ENCODE assay signal across 15 mouse cellular contexts in genomic region chr3:50344411-50344810, GRCm38 (mm10).
A peak's percentile ranks its signal among the peaks of the same experiment; 100 is the strongest.
DNase-seq lines count a peak whose midpoint lies in the region; ATAC-seq and TF ChIP-seq lines count a peak whose summit lies in the region.
"Had no signal": no experiment of that assay in that cellular context is flagged by ENCODE, and none has a peak within 500 bp of the region (broad histone marks: within the 10 kb centered on the region; RNA-seq: fewer than 3 reads in every experiment).

No protein-coding gene starts in this region.

- ATAC-seq in limb, embryonic 14.5 days (ENCODE audit: low FRiP score, low read depth): no peak
- no peak for ATAC-seq in hindbrain, embryonic 11.5 days (ENCODE audit: low FRiP score)
- ATAC-seq: activated CD4-positive, CD25-positive, alpha-beta regulatory T cell, adult 4 months; forebrain, embryonic 16.5 days had no signal

- TF ChIP-seq POLR2A in limb, embryonic 14.5 days (IDR thresholded peaks at IDR 0.05; ENCODE audit: borderline replicate concordance, extremely low read depth, insufficient read depth, insufficient read length): no peak

- H3K4me1 ChIP-seq in limb, embryonic 14.5 days (ENCODE audit: control insufficient read depth, insufficient read depth, low read length): no peaks in the 10 kb centered on the region
- H3K4me1 ChIP-seq in limb, embryonic 10.5 days: no peaks in the 10 kb centered on the region
- H3K4me1 ChIP-seq in hindbrain, embryonic 11.5 days (replicated peaks; ENCODE audit: control insufficient read depth, insufficient read depth, low read length): no peaks in the 10 kb centered on the region
- H3K4me1 ChIP-seq: hindbrain, embryonic 15.5 days had no signal

- no peaks in the 10 kb centered on the region for H3K27me3 ChIP-seq in limb, embryonic 14.5 days (ENCODE audit: control insufficient read depth, insufficient read depth, low read length)
- no peaks in the 10 kb centered on the region for H3K27me3 ChIP-seq in limb, embryonic 10.5 days (ENCODE audit: low read depth, poor library complexity, severe bottlenecking)
- no peaks in the 10 kb centered on the region for H3K27me3 ChIP-seq in hindbrain, embryonic 11.5 days (ENCODE audit: control insufficient read depth, insufficient read depth, low read length)
- H3K27me3 ChIP-seq: hindbrain, embryonic 15.5 days had no signal

- no peak overlapping the region for H3K4me3 ChIP-seq in limb, embryonic 14.5 days (replicated peaks; ENCODE audit: low read length)
- H3K4me3 ChIP-seq in limb, embryonic 10.5 days: no peak overlapping the region
- H3K4me3 ChIP-seq in hindbrain, embryonic 11.5 days (ENCODE audit: low read depth, low read length): no peak overlapping the region
- H3K4me3 ChIP-seq: hindbrain, embryonic 15.5 days had no signal

- intact Hi-C loops in gastrocnemius, postnatal 36 days (cut with DNase I): no loop called here

- no peak overlapping the region for H3K27ac ChIP-seq in limb, embryonic 14.5 days (replicated peaks; ENCODE audit: low read depth, low read length)
- H3K27ac ChIP-seq in limb, embryonic 10.5 days: no peak overlapping the region
- no peak overlapping the region for H3K27ac ChIP-seq in hindbrain, embryonic 11.5 days (ENCODE audit: low read depth, low read length)
- H3K27ac ChIP-seq: hindbrain, embryonic 15.5 days had no signal

- no peak overlapping the region for H3K4me2 ChIP-seq in limb, embryonic 14.5 days (replicated peaks; ENCODE audit: low read depth, low read length, severe bottlenecking)
- H3K4me2 ChIP-seq in hindbrain, embryonic 11.5 days (replicated peaks; ENCODE audit: low read depth, low read length): no peak overlapping the region
- H3K4me2 ChIP-seq: hindbrain, embryonic 15.5 days had no signal

- no peaks in the 10 kb centered on the region for H3K36me3 ChIP-seq in limb, embryonic 14.5 days (ENCODE audit: control insufficient read depth, insufficient read depth, low read length)
- no peaks in the 10 kb centered on the region for H3K36me3 ChIP-seq in limb, embryonic 10.5 days
- H3K36me3 ChIP-seq in hindbrain, embryonic 11.5 days (ENCODE audit: control insufficient read depth, insufficient read depth, low read length): no peaks in the 10 kb centered on the region
- H3K36me3 ChIP-seq: hindbrain, embryonic 15.5 days had no signal

- H3K9ac ChIP-seq in limb, embryonic 14.5 days (ENCODE audit: low read depth, low read length, severe bottlenecking): no peak overlapping the region
- no peak overlapping the region for H3K9ac ChIP-seq in hindbrain, embryonic 11.5 days (ENCODE audit: low read depth, low read length)
- H3K9ac ChIP-seq: hindbrain, embryonic 15.5 days had no signal

- no peaks in the 10 kb centered on the region for H3K9me3 ChIP-seq in limb, embryonic 14.5 days (ENCODE audit: control insufficient read depth, low read length)
- H3K9me3 ChIP-seq in limb, embryonic 10.5 days (replicated peaks): no peaks in the 10 kb centered on the region
- no peaks in the 10 kb centered on the region for H3K9me3 ChIP-seq in hindbrain, embryonic 11.5 days (ENCODE audit: control insufficient read depth, low read length)
- H3K9me3 ChIP-seq: hindbrain, embryonic 15.5 days had no signal

- 88% methylated on average over 1 of the region's 1 CpGs for WGBS in limb, embryonic 14.5 days
- 89% methylated on average over 1 of the region's 1 CpGs for whole genome bisulfite sequencing in limb, embryonic 10.5 days
- WGBS in hindbrain, embryonic 11.5 days: 92% methylated on average over 1 of the region's 1 CpGs

- peak; percentile 12 for DNase-seq in gastrocnemius, postnatal 10 days
- no peak for DNase-seq in gastrocnemius, postnatal 36 days
- peak; percentile 46 for DNase-seq in limb, embryonic 14.5 days (ENCODE audit: low spot score)
- DNase-seq in limb, embryonic 10.5 days (ENCODE audit: low spot score): no peak
- peak; percentile 37 for DNase-seq in NIH3T3 (ENCODE audit: low read depth)
- peak; percentile 5 to 15 for DNase-seq in adrenal gland, postnatal 36 days
- DNase-seq in testis, postnatal 10 days (ENCODE audit: low spot score): no peak
- no peak for DNase-seq in hindbrain, embryonic 11.5 days (ENCODE audit: low spot score)
- DNase-seq: kidney, postnatal 25 days; layer of hippocampus, postnatal 36 days; right cerebral cortex, postnatal 14 days; thymus, adult 18-20 months had no signal

Comparison
In these comparisons a context has a peak if more than half of its experiments do, and no peak if none do; other contexts are left out.
1. DNase-seq: peak in gastrocnemius, postnatal 10 days (single experiment), limb, embryonic 14.5 days (single experiment), NIH3T3 (single experiment) and adrenal gland, postnatal 36 days (2 of 2); none in gastrocnemius, postnatal 36 days (0 of 2), limb, embryonic 10.5 days (single experiment), testis, postnatal 10 days (single experiment) and hindbrain, embryonic 11.5 days (single experiment).